Mouse (Mus musculus): ENCODE results near the gene Hdac6. TPM values are rescaled to one million over a fixed set of nuclear protein-coding genes. Genes with fewer than 3 reads are reported as not detected.

Hdac6 gene
- polyA plus RNA-seq, 1 experiment from 2014 or later: 7.5 TPM

DNA sequence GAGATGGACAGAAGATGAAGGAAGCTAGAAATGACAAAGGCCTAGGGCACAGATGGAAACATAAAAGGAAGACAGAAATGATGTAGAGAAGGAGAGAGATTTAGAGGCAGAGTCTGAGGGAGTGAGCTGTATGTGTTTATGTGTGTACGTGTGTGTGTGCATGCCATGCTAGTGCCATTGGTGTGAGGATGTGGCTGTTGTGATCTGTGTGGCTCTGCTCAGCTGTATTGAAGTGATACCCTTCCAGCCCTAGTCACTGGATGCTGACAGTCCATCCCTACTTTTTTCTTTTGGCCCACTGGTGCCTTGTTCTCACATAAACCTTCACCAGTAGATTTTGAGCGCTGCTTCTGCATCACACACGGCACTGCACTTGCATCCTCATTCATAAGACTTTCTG, 21.2 kb upstream of the Hdac6 start:
- Histone ChIP-seq H3K4me1 (ENCODE audit: insufficient read depth, low read depth, low read length) (no peaks in the 10 kb centered on the region), H3K27me3 (replicated peaks; ENCODE audit: insufficient read depth, low read length) (no peaks in the 10 kb centered on the region), H3K9ac (replicated peaks; ENCODE audit: low read depth) (no peak overlapping the region), H3K4me3 (ENCODE audit: low read depth, low read length) (no peak overlapping the region), H3K36me3 (ENCODE audit: insufficient read depth, low read length) (no peaks in the 10 kb centered on the region), H3K27ac (ENCODE audit: low read length) (no peak overlapping the region), H3K9me3 (ENCODE audit: low read length) (no peaks in the 10 kb centered on the region), H3K4me2 (replicated peaks; ENCODE audit: low read depth, low read length) (no peak overlapping the region)
- TF ChIP-seq EP300 (IDR thresholded peaks at IDR 0.05) (no peak), CTCF (IDR thresholded peaks at IDR 0.05) (no peak)
- no peak for DNase-seq (ENCODE audit: low spot score)
- no peak for ATAC-seq
- WGBS: 72% methylated on average over 3 of the region's 3 CpGs

- Histone ChIP-seq H3K4me1 (ENCODE audit: insufficient read depth, low read depth, low read length) (no peaks in the 10 kb centered on the region), H3K27ac (ENCODE audit: low read length) (no peak overlapping the region)
These were observed 20.5 kb upstream of the Hdac6 start for GRCm38 (mm10) chrX:7968226-7968625.

GRCm38 (mm10) chrX:7967596-7968201, 20.0 kb upstream of the Hdac6 start:
- WGBS: 77% methylated on average over 5 of the region's 9 CpGs
- H3K9ac ChIP-seq (replicated peaks; ENCODE audit: low read depth): no peak overlapping the region
- no peak for TF ChIP-seq EP300 (IDR thresholded peaks at IDR 0.05)
- no peak for TF ChIP-seq CTCF (IDR thresholded peaks at IDR 0.05)
- H3K4me3 ChIP-seq (ENCODE audit: low read depth, low read length): no peak overlapping the region
- H3K4me1 ChIP-seq (ENCODE audit: insufficient read depth, low read depth, low read length): no peaks in the 10 kb centered on the region
- no peaks in the 10 kb centered on the region for H3K36me3 ChIP-seq (ENCODE audit: insufficient read depth, low read length)
- H3K9me3 ChIP-seq (ENCODE audit: low read length): no peaks in the 10 kb centered on the region
- DNase-seq (ENCODE audit: low spot score) (no peak), ATAC-seq (no peak)
- H3K4me2 ChIP-seq (replicated peaks; ENCODE audit: low read depth, low read length): no peak overlapping the region
- H3K27me3 ChIP-seq (replicated peaks; ENCODE audit: insufficient read depth, low read length): no peaks in the 10 kb centered on the region
- H3K27ac ChIP-seq (ENCODE audit: low read length): no peak overlapping the region

More at GRCm38 (mm10) chrX:7968226-7968625, 20.5 kb upstream of the Hdac6 start:
- Histone ChIP-seq H3K4me3 (ENCODE audit: low read depth, low read length) (no peak overlapping the region), H3K4me2 (replicated peaks; ENCODE audit: low read depth, low read length) (no peak overlapping the region), H3K9me3 (ENCODE audit: low read length) (no peaks in the 10 kb centered on the region), H3K36me3 (ENCODE audit: insufficient read depth, low read length) (no peaks in the 10 kb centered on the region), H3K9ac (replicated peaks; ENCODE audit: low read depth) (no peak overlapping the region), H3K27me3 (replicated peaks; ENCODE audit: insufficient read depth, low read length) (no peaks in the 10 kb centered on the region)
- 60% methylated on average over 8 of the region's 8 CpGs for WGBS
- DNase-seq (ENCODE audit: low spot score): no peak
- TF ChIP-seq EP300 (IDR thresholded peaks at IDR 0.05) (no peak), CTCF (IDR thresholded peaks at IDR 0.05) (no peak)
- no peak for ATAC-seq

DNA sequence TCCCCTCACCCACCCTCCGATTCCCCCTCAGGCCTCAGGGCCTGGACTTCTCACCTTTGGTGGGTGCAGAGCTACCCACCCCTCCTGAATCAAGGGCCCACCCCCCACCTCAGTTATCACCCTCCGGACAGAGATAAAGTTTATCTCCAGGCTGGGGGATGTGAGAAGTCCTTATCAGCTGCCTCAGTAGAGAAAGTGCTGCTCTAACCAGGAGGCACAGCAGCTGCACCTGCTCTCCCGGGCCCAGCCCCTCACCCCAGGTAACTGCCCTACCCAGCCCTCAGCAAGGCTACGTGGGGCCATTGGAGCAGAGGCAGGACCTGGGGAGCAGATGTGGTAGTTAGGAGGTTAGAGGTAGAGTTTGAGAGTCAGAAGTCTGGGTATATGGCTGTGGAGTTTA, 18.5 kb upstream of the Hdac6 start:
- 43% methylated on average over 4 of the region's 4 CpGs for WGBS
- no peak for ATAC-seq
- Histone ChIP-seq H3K27ac (ENCODE audit: low read length) (no peak overlapping the region), H3K9me3 (ENCODE audit: low read length) (no peaks in the 10 kb centered on the region), H3K27me3 (replicated peaks; ENCODE audit: insufficient read depth, low read length) (no peaks in the 10 kb centered on the region), H3K36me3 (ENCODE audit: insufficient read depth, low read length) (no peaks in the 10 kb centered on the region), H3K4me3 (ENCODE audit: low read depth, low read length) (no peak overlapping the region), H3K4me1 (ENCODE audit: insufficient read depth, low read depth, low read length) (no peaks in the 10 kb centered on the region), H3K9ac (replicated peaks; ENCODE audit: low read depth) (no peak overlapping the region), H3K4me2 (replicated peaks; ENCODE audit: low read depth, low read length) (no peak overlapping the region)
- TF ChIP-seq CTCF (IDR thresholded peaks at IDR 0.05): no peak
- no peak for TF ChIP-seq EP300 (IDR thresholded peaks at IDR 0.05)
- DNase-seq (ENCODE audit: low spot score): no peak

- TF ChIP-seq CTCF (IDR thresholded peaks at IDR 0.05): no peak
- TF ChIP-seq EP300 (IDR thresholded peaks at IDR 0.05): no peak
- ATAC-seq (no peak), DNase-seq (ENCODE audit: low spot score) (no peak)
- Histone ChIP-seq H3K27ac (ENCODE audit: low read length) (no peak overlapping the region), H3K4me3 (ENCODE audit: low read depth, low read length) (no peak overlapping the region), H3K9me3 (ENCODE audit: low read length) (no peaks in the 10 kb centered on the region), H3K27me3 (replicated peaks; ENCODE audit: insufficient read depth, low read length) (no peaks in the 10 kb centered on the region), H3K4me2 (replicated peaks; ENCODE audit: low read depth, low read length) (no peak overlapping the region), H3K36me3 (ENCODE audit: insufficient read depth, low read length) (no peaks in the 10 kb centered on the region), H3K9ac (replicated peaks; ENCODE audit: low read depth) (no peak overlapping the region), H3K4me1 (ENCODE audit: insufficient read depth, low read depth, low read length) (no peaks in the 10 kb centered on the region)
- WGBS: 56% methylated on average over 7 of the region's 7 CpGs
These were observed 16.3 kb upstream of the Hdac6 start for GRCm38 (mm10) chrX:7963829-7964626.

- 84% methylated on average over 9 of the region's 9 CpGs for WGBS
- ATAC-seq (no peak), DNase-seq (ENCODE audit: low spot score) (no peak)
- no peak overlapping the region for H3K9ac ChIP-seq (replicated peaks; ENCODE audit: low read depth)
- H3K36me3 ChIP-seq (ENCODE audit: insufficient read depth, low read length): no peaks in the 10 kb centered on the region
- no peaks in the 10 kb centered on the region for H3K27me3 ChIP-seq (replicated peaks; ENCODE audit: insufficient read depth, low read length)
- H3K4me2 ChIP-seq (replicated peaks; ENCODE audit: low read depth, low read length): no peak overlapping the region
- H3K9me3 ChIP-seq (ENCODE audit: low read length): no peaks in the 10 kb centered on the region
- TF ChIP-seq EP300 (IDR thresholded peaks at IDR 0.05) (no peak), CTCF (IDR thresholded peaks at IDR 0.05) (no peak)
- H3K4me1 ChIP-seq (ENCODE audit: insufficient read depth, low read depth, low read length): no peaks in the 10 kb centered on the region
- no peak overlapping the region for H3K27ac ChIP-seq (ENCODE audit: low read length)
- no peak overlapping the region for H3K4me3 ChIP-seq (ENCODE audit: low read depth, low read length)
These were observed 11.2 kb upstream of the Hdac6 start for GRCm38 (mm10) chrX:7958868-7959267.
